Mouse (Mus musculus) heart, postnatal 14 days (tissue): ENCODE measurements around the gene Foxp1. TPM values are rescaled to one million over a fixed set of nuclear protein-coding genes. Genes with fewer than 3 reads are reported as not detected.

ENCODE experiments used
- DNase-seq, 2 experiments: peaks; one replicate each; pipeline ENCODE4 v3.0.0; 2021 to 2022
- intact Hi-C: fragments of 180-260 bp; cut with DNase I; formaldehyde crosslinking; loops from one replicate; pipeline ENCODE4 v1.15.1; 2025
- total RNA-seq, 2 experiments: library from RNA; stranded (reverse); gene quantifications; 2 replicates each; pipeline ENCODE4 v1.2.3; 2021

Gene Foxp1
- total RNA-seq, 2 experiments from 2014 or later = 38.5 to 53.2 TPM

DNA sequence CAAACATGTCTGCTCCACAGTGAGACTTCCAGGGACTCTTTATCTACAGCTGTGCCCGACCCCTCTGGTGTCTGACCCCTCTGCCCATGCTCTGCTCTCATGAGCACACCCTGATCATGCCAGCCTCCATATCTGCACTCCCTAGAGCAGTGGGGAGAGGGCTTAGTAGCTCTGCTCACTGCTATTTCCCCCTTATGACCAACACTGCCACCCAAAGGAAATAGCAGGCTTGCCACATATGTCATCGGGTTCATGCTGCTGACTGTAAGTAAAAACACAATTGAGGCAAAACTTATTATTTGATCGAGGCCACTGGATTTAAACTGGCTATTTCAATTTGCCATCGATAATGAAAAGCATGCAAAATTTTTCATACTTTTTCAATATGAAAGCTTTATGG lies 270.6 kb downstream of the Foxp1 start:
- no peak for DNase-seq
- intact Hi-C loops = no loop called here

- intact Hi-C loops = no loop called here
Observed at GRCm38 (mm10) chr6:99251222-99251621, 271.3 kb downstream of the Foxp1 start.

DNA sequence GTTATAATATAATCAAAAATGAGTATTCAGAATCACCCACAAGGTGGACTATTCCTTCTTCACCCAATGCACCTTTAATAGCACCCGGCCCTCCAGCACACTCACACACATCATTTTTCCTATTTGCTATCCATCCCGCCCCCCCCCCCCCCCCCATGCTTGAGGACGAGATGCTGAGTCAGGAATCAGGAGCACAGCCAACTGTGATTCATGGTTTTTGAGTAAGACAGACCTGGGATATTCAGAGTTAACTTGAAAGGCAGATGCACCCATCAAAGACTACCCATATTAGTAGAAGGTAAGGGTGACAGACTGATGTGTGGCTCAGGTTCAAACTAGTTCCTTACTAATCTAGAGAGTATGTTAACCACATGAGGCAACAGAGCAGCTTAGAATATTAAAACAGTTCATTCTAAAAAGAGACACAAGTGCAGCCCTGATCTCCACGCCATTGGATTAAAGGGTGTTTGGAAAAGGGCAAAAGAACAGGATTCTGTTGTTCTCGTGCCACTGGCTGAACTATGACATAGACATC lies 273.0 kb downstream of the Foxp1 start:
- intact Hi-C loops = no loop called here
- no peak for DNase-seq

More at GRCm38 (mm10) chr6:99251222-99251621, 271.3 kb downstream of the Foxp1 start:
- no peak for DNase-seq

GRCm38 (mm10) chr6:99248396-99248795 lies 274.1 kb downstream of the Foxp1 start:
- DNase-seq = no peak
- intact Hi-C loops = no loop called here

- no peak for DNase-seq
- intact Hi-C loops = no loop called here
Observed at GRCm38 (mm10) chr6:99241625-99242395, 280.7 kb downstream of the Foxp1 start.

DNA sequence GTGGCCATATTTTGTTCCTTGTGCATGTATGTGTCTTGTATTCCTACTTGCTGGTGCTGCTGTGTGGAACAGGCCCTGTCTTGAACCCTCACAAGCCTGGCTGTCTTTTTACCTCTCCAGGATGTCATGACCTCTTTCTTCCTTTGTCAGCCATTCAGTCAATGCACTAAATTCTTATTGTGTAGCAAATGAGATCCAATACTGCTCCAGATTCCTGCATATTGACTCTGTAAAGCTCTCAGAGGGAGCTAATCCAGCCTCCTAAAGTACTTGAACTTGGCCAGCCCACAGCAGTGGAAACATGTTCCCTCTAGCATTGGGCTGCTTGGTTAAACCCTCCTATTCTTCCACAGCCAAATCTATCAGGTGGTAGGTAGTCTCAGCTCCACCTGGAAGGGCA lies 281.8 kb downstream of the Foxp1 start:
- no peak for DNase-seq
- intact Hi-C loops = no loop called here

DNA sequence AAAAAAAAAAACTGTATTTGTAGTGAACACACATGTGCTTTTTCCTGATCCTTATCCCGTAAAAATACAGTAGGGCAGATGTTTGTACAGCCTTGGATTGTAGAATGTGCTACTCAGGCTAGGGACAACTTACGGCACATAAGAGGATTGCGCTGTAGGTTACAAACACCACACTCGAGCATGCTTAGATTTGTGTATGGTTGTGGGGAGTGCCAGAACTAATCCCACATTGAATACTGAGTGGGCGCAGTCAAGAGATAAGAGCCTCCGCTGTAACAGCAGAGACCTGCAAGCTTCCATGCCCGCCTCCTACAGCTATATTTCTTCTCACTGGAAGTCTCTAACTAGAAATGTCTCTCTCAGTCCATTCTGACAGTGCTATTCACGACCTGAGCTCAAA lies 286.9 kb downstream of the Foxp1 start:
- no peak for DNase-seq
- intact Hi-C loops = no loop called here

DNA sequence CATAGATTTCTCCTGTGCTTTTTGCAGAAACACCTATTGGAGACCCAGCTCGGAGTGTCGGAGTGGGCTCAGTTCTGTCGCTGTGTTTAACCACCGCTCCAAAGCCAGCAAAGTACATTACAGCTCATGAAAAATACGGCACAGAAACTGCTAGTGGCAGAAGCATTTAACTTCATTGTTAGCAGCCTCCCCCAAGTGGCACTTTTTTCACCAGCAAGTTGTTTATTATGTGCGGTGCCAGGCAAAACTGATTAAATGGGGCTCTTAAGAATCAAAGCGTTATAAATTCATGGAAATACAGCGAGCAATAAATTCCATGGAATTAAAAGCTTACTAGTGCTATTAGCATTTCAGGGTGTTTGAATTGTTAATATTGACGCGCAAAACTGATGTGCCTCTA lies 289.1 kb downstream of the Foxp1 start:
- no peak for DNase-seq
- intact Hi-C loops = no loop called here

- intact Hi-C loops = no loop called here
- peak in 1 of 2 experiments; percentile 18 for DNase-seq
Observed at GRCm38 (mm10) chr6:99228336-99228870, 294.1 kb downstream of the Foxp1 start.

DNA sequence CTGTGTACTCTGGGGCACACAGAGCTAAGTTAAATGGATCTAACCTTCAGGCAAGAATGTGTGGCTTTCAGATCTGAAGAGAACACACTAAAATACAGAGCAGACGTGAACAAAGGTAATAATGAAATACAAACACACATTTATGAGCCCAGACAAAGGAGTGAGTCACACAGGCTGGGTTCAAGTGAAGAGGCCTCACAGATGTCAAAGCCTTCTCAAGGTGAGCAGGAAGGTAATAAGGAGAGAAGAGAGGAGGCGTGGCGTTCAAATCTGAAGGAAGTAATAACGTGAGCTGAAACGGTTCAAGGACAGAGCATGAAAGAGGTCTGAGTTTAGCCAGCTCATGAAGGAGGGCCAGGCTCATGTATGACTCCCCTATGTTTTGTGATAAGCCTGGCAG lies 301.4 kb downstream of the Foxp1 start:
- DNase-seq = no peak
- intact Hi-C loops = no loop called here

- DNase-seq = no peak
- intact Hi-C loops = no loop called here
Observed at GRCm38 (mm10) chr6:99220472-99220871, 302.0 kb downstream of the Foxp1 start.

GRCm38 (mm10) chr6:99217846-99218245 lies 304.7 kb downstream of the Foxp1 start:
- intact Hi-C loops = no loop called here
- DNase-seq = no peak

- intact Hi-C loops = no loop called here
- DNase-seq = no peak
Observed at GRCm38 (mm10) chr6:99217155-99217554, 305.4 kb downstream of the Foxp1 start.

- intact Hi-C loops = no loop called here
- DNase-seq = no peak
Observed at GRCm38 (mm10) chr6:99212461-99212860, 310.1 kb downstream of the Foxp1 start.

DNA sequence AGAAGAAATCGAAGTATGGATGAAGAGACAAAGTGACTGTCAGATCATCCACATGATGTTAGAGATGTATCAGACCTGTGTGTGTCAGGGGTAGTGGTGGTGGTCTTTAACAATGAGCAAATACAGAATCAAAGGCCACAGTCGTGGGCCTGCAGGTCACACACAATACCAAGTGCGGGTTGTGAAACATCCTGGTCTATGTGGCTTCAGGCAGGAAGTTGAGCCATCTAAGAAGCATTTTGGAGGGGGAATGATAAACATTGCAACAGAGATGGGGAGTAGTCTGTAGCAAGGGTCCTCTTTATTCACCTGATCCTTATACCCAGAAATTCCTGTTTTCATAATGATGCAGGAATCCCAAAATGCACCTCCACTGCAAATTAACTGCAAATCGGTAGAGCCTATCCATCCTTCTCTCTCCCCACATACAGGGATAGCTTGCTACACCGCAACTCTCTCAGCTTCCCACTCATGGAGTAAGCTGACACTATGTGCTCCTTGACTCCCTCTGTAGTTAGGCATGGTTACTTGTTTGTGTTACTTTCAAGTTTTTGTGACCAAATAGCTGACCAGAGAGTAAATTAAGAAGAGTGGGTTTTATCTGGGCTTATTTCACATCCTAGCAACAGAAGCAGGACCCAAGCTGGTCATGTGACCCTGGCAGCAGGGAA lies 310.7 kb downstream of the Foxp1 start:
- intact Hi-C loops = no loop called here
- DNase-seq = no peak

- DNase-seq = no peak
- intact Hi-C loops = no loop called here
Observed at GRCm38 (mm10) chr6:99210161-99210560, 312.4 kb downstream of the Foxp1 start.

DNA sequence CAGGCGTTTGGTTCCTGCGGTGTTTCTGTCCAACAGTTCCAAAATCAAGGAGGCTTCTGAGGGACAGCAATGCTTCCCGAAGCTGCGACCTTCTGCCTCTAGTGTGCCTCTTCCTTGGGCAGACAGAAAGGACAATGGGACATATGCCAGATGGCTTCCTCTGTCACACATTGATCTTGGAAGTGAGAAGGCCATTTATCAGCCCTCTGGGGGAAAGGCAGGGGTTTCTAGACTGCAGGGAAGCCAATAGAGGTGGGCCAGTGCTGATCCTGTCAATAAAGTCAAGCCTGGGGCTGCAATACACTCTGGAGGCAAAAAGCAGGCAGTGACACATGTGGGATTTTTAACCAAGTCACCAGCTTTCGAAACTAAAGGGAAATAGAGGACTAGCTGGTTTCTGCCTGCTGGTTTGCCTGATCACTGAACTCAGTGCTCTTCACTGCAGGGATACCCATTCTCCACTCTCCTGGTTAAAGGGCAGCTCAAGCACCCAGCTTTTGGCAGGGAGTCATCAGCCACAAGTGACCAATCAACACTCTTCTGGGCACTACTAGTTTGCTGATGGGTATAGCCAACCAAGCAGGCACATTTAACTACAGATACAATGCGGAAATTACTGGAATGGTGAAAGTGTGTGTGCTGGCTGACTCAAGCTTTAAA lies 315.2 kb downstream of the Foxp1 start:
- intact Hi-C loops = no loop called here

GRCm38 (mm10) chr6:99206437-99206870 lies 316.1 kb downstream of the Foxp1 start:
- DNase-seq = no peak
- intact Hi-C loops = no loop called here

More for the DNA sequence above, 315.2 kb downstream of the Foxp1 start:
- DNase-seq = no peak

GRCm38 (mm10) chr6:99205587-99206436 lies 316.7 kb downstream of the Foxp1 start:
- intact Hi-C loops = no loop called here
- no peak for DNase-seq
